Mouse (Mus musculus) frontal cortex, adult (tissue): ENCODE measurements at regions not wholly inside any gene's neighbourhood (a gene's known extent, or its start where the extent isn't known, plus 50 kb on each side); places are given as distances from the start of the nearest gene placed in this dataset.

ENCODE experiments used
- ATAC-seq: cut with Nextera tagmentation; 2 replicates; pipeline ENCODE4 v1.9.2; 2017; ENCODE audit warnings: mild to moderate bottlenecking, moderate library complexity, mixed read lengths; ENCODE audit not compliant: low TSS enrichment

DNA sequence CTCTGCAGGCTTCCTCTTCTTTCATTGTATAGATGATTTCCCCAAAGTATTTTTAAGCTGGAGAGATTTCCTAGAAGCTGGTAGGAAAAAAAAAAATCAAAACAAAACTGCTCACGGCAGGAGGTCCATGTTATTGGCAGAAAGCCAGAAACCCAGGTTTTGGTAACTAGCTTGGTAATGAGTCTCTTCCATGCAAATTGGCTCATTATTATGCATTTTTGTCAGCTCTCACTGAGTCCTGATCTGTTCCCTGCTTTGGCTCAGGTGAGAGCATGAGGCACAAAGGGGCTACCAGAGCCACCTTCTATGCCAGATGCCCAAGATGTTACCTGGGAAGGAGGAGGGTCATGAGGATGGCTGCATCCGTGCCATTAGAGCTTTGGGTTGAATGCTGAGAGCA, 146.3 kb upstream of the Vstm2b start:
- ATAC-seq, result no peak

GRCm38 (mm10) chr7:40752195-40752594, 145.9 kb upstream of the Vstm2b start:
- no peak for ATAC-seq

GRCm38 (mm10) chr7:40753490-40753889, 144.6 kb upstream of the Vstm2b start:
- ATAC-seq, result no peak

DNA sequence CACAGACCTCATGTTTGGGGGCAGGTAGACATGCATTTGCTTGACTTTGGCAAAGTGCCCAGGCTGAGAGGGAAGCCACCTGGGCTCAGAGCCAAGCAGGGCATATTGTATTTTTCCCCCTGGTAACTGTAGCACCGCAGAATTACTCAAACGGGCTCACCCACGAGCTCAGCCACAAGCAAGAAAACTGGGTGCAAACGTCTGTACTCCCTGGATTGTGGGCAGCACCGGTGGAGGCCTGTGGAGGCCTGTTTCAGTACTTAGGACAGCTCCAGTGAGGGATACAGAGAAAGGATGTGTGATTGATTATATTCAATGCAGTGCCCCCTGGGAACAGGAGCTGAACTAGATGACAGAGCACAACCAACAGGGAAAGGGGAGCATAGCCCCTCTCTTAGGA, 135.6 kb upstream of the Vstm2b start:
- peak; percentile 65; the same call in 1 of the 2 replicates for ATAC-seq

DNA sequence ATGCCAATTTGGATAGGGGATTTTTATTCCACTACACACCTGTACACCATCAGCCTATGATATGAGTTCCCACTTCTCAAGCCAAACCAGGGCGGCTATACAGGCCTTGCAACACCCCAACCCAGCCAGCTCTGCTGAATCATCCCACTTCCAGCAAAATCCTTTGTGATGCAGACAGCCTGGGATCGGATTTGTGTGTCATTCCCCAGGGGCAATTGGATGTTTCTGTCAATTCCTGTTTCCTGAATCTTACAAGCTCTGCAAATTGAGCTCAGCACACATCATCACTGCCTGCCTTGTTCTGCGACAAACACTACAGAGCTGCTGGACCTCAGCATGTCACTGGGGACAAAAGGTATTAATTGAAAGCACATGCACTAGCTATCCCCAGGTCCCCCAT, 132.0 kb upstream of the Vstm2b start:
- ATAC-seq, result no peak

- no peak for ATAC-seq
Measured at GRCm38 (mm10) chr7:40776220-40776619, 121.9 kb upstream of the Vstm2b start.

DNA sequence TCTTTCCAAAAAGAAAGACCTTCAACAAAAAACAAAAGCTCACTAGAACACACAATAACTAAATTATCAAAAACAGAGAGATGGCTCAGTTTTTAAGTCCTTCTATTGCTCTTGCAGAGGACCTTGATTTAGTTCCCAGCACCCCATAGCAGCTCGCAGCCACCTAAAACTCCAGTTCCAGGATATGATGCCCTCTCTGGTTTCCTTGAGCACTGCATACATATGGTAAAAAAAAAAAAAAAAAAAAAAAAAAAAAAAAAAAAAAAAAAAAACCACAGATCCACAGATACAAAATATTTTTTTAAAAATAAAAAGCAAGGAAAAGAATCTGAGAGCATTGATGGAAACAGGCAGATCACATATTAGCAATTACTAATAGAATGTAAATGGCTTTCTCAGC, 113.2 kb upstream of the Vstm2b start:
- no peak for ATAC-seq

GRCm38 (mm10) chr7:40786758-40787157, 111.4 kb upstream of the Vstm2b start:
- no peak for ATAC-seq

DNA sequence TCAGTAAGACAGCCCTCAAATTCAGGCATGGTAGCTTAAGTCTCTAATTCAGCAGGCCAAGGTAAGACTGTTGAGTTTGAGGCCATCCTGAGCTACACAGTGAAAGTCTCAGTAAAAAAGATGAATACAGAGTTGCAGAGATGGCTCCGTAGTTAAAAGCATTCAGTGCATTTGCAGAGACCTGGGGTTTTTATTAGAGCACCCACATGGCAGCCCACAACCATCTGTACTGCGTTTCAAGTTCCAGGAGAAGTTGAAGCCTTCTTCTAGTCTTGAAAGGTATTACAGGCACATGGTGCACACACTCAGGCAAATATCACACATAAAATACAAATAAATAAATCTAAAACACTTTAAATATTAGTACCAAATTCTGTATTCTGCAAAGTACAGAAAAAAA, 109.6 kb upstream of the Vstm2b start:
- no peak for ATAC-seq

DNA sequence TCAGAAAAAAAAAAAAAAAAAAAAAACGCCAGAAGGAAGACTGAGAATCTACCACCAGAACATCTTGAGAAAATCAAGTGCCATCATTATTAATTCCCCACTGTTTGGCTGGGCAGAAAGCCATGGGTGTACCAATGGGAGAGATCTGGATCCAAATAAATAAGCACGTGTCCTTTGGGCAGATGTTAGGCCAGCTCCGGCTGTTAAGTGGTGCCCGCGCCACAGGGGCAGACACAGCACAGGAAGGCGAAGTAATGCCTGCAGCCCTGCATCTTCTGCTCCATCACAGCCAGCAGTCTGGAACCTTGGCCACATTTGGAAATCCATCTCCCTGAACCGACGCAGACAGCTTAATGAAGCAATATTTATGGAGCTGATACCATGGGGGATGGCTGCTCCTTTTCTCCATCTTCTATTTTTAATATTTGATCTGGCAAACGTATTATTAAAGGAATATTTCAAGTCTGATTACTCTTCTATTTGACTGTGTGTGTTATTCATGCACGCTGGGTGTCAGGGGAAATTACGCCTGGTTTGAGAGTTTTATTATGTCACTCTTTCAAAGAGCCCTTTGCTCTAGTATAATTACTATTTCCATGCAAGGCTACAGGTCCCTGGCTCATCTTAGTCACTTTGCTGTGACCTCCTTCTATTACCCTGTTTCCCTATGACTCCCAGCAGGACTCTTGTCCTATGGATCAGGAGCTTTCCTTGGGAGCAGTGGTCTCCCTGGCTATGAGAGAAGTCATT, 103.5 kb upstream of the Vstm2b start:
- ATAC-seq, result no peak

- no peak for ATAC-seq
Measured at GRCm38 (mm10) chr7:40799794-40800193, 98.3 kb upstream of the Vstm2b start.

DNA sequence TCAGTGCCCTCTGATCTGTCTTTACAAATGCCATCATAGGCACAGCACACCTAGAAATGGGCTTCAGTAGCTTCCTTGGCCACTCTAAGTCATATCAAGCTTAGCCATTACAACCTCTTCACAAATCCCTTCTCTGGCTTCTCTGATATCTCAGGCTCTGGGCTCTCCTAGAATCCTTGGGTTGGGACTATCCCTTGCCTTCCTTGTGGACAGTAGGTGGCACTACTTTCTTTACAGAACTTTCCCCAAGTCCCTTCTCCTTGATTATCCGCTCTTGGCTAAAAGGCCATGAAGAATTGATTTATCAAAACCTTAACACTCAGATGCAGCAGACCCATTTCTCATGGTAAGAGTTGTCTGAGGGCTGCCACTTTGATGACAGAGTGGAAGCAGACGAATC, 96.8 kb upstream of the Vstm2b start:
- peak; percentile 67; the same call in 1 of the 2 replicates for ATAC-seq

DNA sequence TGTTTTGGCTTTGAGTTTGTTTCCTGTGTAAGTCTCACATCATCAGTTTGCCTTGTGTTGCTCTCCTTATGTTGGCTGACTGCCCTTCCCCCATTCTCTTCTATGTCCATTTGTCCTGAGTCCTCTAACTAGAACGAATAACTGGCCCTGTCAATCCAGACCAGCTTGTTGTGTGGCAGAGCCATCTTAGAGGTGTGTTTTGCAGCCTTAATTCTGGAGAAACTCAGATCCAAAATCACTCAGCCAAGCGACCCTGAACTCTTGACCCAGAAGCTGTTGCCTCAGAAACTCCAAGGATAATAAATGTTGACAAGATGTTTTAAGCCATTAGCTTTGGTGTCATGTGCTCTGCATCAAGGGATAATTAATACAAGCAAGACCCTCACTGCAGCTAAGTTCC, 92.9 kb upstream of the Vstm2b start:
- no peak for ATAC-seq

DNA sequence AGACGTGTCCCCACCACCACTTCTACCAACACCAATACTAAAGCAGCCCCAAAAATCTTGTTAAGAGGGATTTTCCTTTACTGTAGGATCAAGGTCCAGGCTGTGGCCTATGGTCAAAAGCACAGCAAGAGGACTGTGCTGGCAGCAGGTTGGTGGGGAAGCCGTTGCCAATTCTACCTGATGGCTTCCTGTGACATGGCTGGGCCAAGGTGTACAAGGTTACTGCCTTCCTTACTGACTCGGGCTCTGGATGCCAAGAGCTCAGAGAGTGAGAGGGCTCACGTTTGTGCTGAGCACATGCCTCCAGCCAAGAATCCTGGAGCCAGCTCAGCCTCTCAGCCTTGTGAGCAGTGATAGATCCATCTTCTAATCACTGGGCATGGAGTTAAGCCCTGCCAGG, 92.3 kb upstream of the Vstm2b start:
- no peak for ATAC-seq

GRCm38 (mm10) chr7:40812952-40813351, 85.2 kb upstream of the Vstm2b start:
- ATAC-seq, result peak; percentile 91

DNA sequence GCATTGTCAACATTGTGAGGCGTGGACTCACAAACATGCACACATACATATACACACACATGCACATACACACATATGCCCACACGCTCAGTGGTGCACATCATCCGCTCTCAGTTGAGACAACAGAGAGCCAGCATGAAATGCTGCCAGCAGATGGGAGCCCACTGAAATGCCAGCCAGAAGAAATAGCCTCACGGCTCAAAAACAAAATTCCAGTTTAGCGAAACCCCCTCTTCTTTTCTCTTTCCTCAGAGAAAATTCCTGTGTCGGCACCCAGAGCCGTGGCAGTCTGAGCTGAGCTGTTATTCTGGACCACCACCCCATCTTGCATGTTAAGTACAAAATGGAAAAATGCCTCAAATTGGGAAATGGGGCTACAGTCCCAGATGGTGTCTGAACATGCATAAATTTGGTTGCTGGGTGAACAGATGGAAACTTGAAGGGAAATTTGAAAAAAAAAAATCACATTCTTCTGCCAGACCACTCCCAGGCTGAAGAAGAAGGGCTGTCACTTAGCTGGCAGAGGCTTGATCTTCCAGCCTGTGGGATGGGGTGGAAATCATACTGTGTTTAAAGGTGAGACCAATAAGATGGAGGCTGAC, 72.9 kb upstream of the Vstm2b start:
- ATAC-seq, result peak; percentile 76

- no peak for ATAC-seq
Measured at GRCm38 (mm10) chr7:40829526-40829925, 68.6 kb upstream of the Vstm2b start.

GRCm38 (mm10) chr7:40831583-40831982, 66.5 kb upstream of the Vstm2b start:
- ATAC-seq, result peak; percentile 88

DNA sequence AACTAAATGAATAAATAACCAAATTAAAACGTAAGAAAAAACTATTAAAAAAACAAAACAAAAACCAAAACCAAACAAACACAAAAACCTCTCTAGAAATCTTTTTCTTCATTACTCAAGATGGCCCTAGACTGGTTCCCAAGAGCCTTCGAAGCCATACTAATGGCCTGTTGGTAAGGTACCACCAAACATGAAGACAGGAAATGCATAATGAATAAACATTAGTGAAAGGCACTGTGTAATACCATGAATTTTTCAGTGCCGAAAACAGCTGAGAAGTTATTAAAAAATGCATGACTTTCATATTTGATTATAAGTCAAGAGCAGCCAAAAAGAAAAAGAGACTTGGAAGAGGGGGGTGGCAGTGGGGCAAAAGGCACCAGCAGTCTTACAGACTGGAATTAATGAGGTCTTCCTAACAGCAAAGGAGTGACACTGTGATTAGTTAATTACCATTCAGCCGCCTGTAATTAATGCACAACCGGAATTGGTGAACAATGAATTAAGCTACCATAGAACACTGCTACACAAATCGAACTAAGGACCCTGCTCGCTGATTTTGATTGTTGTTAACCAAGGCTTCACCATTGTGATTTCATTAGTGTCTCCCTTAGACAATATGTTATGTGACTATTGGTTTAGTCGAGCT, 55.7 kb upstream of the Vstm2b start:
- ATAC-seq, result no peak

DNA sequence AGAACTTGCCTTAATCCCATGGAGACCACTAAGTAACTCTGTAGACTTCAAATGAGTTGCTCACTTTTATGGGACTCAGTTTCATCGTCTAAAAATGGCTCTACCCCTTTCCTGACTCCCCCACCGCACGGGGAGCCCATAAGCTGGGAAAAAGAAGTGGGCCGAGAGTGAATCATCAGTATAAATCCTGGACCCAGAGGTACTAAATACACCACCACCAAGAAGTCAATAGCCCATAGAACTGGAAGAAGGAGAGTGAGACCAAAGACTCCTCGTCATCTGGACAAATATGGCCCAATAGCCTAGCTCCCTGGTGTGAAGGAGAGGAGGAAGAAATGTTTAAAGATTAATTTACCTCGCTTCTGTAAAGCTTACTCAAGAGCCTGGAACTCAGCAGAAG, 51.6 kb upstream of the Vstm2b start:
- ATAC-seq, result no peak
